In genomic region chr15:97643986-97644385, GRCm38 (mm10) we compare ENCODE assay signal across 27 mouse cellular contexts.
"Had no signal": no experiment of that assay in that cellular context is flagged by ENCODE, and none has a peak within 500 bp of the region (broad histone marks: within the 10 kb centered on the region; RNA-seq: fewer than 3 reads in every experiment).

No protein-coding gene starts in this region.

- DNase-seq: cerebellum, adult 2 months; cerebellum, adult 8-10 months; cerebellum, adult 9-10 months; cerebellum, adult 9-11 months; cerebellum, postnatal 10 days; cerebellum, postnatal 14 days; cerebellum, postnatal 25 days; cerebellum, postnatal 36 days; embryo, embryonic 11 days; forebrain, postnatal 0 days; gastrocnemius, adult 2 months; gastrocnemius, postnatal 10 days; gastrocnemius, postnatal 14 days; gastrocnemius, postnatal 25 days; gastrocnemius, postnatal 36 days; heart, adult 11 months; heart, adult 18-20 months; heart, adult 2 months had no signal

- H3K36me3 ChIP-seq: embryonic facial prominence, embryonic 10.5 days; embryonic facial prominence, embryonic 12.5 days; embryonic facial prominence, embryonic 13.5 days; embryonic facial prominence, embryonic 15.5 days; forebrain, embryonic 10.5 days; forebrain, embryonic 12.5 days; forebrain, embryonic 15.5 days had no signal

- H3K27ac ChIP-seq: embryonic facial prominence, embryonic 10.5 days; embryonic facial prominence, embryonic 12.5 days; embryonic facial prominence, embryonic 13.5 days; embryonic facial prominence, embryonic 15.5 days; forebrain, embryonic 10.5 days; forebrain, embryonic 12.5 days; forebrain, embryonic 13.5 days; forebrain, embryonic 15.5 days; gastrocnemius, adult 2 months; heart, adult 2 months had no signal

- H3K4me1 ChIP-seq: embryonic facial prominence, embryonic 12.5 days; embryonic facial prominence, embryonic 13.5 days; embryonic facial prominence, embryonic 15.5 days; forebrain, embryonic 12.5 days had no signal

- H3K27me3 ChIP-seq: embryonic facial prominence, embryonic 12.5 days; embryonic facial prominence, embryonic 13.5 days; embryonic facial prominence, embryonic 15.5 days; forebrain, embryonic 12.5 days; forebrain, embryonic 13.5 days; forebrain, embryonic 15.5 days had no signal

- H3K4me3 ChIP-seq: embryonic facial prominence, embryonic 10.5 days; embryonic facial prominence, embryonic 12.5 days; embryonic facial prominence, embryonic 13.5 days; embryonic facial prominence, embryonic 15.5 days; erythroblast, embryonic 14.5 days; forebrain, embryonic 10.5 days; forebrain, embryonic 12.5 days; forebrain, embryonic 13.5 days; forebrain, embryonic 15.5 days; gastrocnemius, adult 2 months; heart, adult 2 months had no signal
